Mouse (Mus musculus) cerebellum, adult 11 months (tissue): Measurements from ENCODE around the gene Pole.
A peak's percentile ranks its signal among the peaks of the same experiment; 100 is the strongest.

Source experiments
- DNase-seq: peaks from one replicate; pipeline ENCODE4 v3.0.0; 2022

Pole gene

GRCm38 (mm10) chr5:110345553-110345952 is 59.4 kb downstream of the Pole start:
- DNase-seq: no peak

- no peak for DNase-seq
These were observed 60.9 kb downstream of the Pole start for GRCm38 (mm10) chr5:110347006-110347405.

- DNase-seq: no peak
These were observed 68.6 kb downstream of the Pole start for GRCm38 (mm10) chr5:110354716-110355115.

- peak; percentile 80 for DNase-seq
These were observed 71.5 kb downstream of the Pole start for GRCm38 (mm10) chr5:110357531-110358179.

- no peak for DNase-seq
These were observed 75.4 kb downstream of the Pole start for GRCm38 (mm10) chr5:110361465-110361864.

GRCm38 (mm10) chr5:110362813-110363178 is 76.7 kb downstream of the Pole start:
- DNase-seq: no peak

GRCm38 (mm10) chr5:110363179-110363821 is 77.2 kb downstream of the Pole start:
- no peak for DNase-seq

- DNase-seq: no peak
These were observed 77.9 kb downstream of the Pole start for GRCm38 (mm10) chr5:110363822-110364545.

- DNase-seq: peak; percentile 84
These were observed 90.8 kb downstream of the Pole start for GRCm38 (mm10) chr5:110376802-110377433.

- DNase-seq: no peak
These were observed 92.1 kb downstream of the Pole start for GRCm38 (mm10) chr5:110378181-110378583.

- DNase-seq: no peak
These were observed 93.0 kb downstream of the Pole start for GRCm38 (mm10) chr5:110379086-110379485.

- no peak for DNase-seq
These were observed 93.7 kb downstream of the Pole start for GRCm38 (mm10) chr5:110379823-110380222.

GRCm38 (mm10) chr5:110384491-110384890 is 98.4 kb downstream of the Pole start:
- no peak for DNase-seq

- DNase-seq: no peak
These were observed 99.2 kb downstream of the Pole start for GRCm38 (mm10) chr5:110385263-110385662.

- peak; percentile 64 for DNase-seq
These were observed 100.5 kb downstream of the Pole start for GRCm38 (mm10) chr5:110386371-110387330.
